Mouse (Mus musculus): ENCODE data around the gene Olfr1491. TPM values are rescaled to one million over a fixed set of nuclear protein-coding genes. Genes with fewer than 3 reads are reported as not detected.

Olfr1491 gene
- not detected for polyA plus RNA-seq (2017; shearing (Covaris generic))

DNA sequence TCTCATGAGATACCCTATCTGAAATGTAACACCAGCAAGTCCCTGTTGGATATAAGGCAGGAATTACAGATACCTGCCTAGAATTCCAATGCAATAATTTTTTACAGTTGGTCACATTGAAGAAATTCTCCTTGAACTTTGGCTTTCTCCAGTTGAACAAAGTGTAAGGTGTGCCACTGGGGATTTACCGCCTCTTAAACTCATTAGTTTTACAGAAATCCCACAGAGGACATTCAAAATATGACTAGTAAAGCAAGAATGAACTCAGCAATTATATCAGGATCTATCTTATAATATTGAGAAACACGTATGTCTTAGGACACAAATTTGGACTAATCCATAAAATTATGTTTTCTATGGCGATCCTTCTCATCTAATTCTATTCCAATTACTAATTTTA lies at the start of gene Olfr1491:
TSS of gene Olfr1491 (plus strand) at position 301 of the 400 bp plus-strand sequence.

DNA sequence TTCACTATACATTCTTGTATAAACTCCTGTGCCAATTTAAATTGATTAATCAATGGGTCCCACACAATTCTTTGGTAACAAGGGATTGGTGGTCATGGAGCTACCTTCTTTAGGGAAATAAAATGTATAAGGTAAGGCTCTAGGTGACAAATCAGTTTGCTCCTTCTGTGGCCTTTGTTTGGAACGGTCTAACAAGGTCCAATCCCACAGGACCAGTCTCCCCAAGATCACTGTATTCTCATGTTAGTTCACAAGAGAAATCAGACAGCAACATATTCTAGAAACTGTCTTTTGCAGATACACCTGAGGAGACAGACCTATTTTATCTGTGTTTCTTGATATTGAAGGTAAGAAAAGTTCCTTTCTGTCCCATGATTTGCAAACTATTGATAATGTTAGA lies 46.3 kb upstream of the Olfr1491 start, which contains the start of gene Olfr1490:
TSS of gene Olfr1490 (plus strand) at position 301 of the 400 bp plus-strand sequence.

DNA sequence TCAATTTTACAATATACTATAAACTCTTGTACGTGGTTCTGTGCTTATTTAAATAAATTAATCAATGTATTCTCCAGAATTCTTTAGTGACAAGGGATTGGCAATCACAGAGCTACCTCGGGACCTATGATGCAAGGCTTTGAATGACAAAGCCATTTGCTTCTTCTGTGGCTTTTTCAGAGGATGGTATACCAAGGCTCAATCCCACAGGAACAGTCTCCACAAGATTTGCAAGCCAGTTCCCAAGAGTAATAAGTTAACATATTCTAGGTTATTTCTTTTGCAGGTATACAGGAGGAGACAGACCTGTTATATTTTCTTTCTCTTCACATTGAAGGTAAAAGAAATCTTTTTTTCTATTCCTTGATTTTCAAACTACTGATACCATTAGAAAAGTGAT lies 25.9 kb downstream of the Olfr1491 start, which contains the start of gene Olfr1493-ps1:
TSS of gene Olfr1493-ps1 (plus strand) at position 301 of the 400 bp plus-strand sequence.

DNA sequence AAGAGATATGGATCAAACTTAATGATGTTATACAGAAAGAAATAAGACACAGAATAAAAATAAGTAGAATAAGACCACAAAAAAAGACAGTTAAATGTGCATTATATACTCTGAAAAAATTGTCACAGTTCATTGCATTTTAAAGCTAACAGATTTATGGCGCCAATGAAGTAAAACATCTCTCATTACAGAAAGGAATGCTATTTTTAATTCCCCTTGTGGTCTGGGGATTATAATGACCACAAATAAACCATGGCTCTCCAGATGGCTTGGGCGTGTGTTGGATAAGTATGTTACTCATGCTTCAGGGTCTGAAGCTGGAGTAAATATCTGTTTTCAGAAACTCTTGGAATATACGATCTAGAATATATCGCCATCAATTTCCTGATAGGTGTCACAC lies 42.4 kb downstream of the Olfr1491 start, which contains the start of gene Olfr1494:
TSS of gene Olfr1494 (plus strand) at position 301 of the 400 bp plus-strand sequence.

Other genes starting within 250 kb of the Olfr1491 start
- not detected for gene Olfr1472, start 241.2 kb upstream of the Olfr1491 start, polyA plus RNA-seq (2017; shearing (Covaris generic))
- not detected for gene Olfr1474, start 227.7 kb upstream of the Olfr1491 start, polyA plus RNA-seq (2017; shearing (Covaris generic))
- gene Olfr1475, start 217.1 kb upstream of the Olfr1491 start, polyA plus RNA-seq (2017; shearing (Covaris generic)), result not detected
- not detected for gene Olfr1477, start 196.7 kb upstream of the Olfr1491 start, polyA plus RNA-seq (2017; shearing (Covaris generic))
- gene Olfr1480, start 169.4 kb upstream of the Olfr1491 start, polyA plus RNA-seq (2017; shearing (Covaris generic)), result not detected
- not detected for gene Olfr1484, start 113.8 kb upstream of the Olfr1491 start, polyA plus RNA-seq (2017; shearing (Covaris generic))
- gene Olfr1487, start 79.9 kb upstream of the Olfr1491 start, polyA plus RNA-seq (2017; shearing (Covaris generic)), result not detected
- not detected for gene Olfr1489, start 65.6 kb upstream of the Olfr1491 start, polyA plus RNA-seq (2017; shearing (Covaris generic))
- not detected for gene Olfr1490, start 46.2 kb upstream of the Olfr1491 start, polyA plus RNA-seq (2017; shearing (Covaris generic))
- gene Olfr1493-ps1, start 26.0 kb downstream of the Olfr1491 start, polyA plus RNA-seq (2017; shearing (Covaris generic)), result not detected
- not detected for gene Olfr1494, start 42.5 kb downstream of the Olfr1491 start, polyA plus RNA-seq (2017; shearing (Covaris generic))
- gene Olfr1495, start 67.3 kb downstream of the Olfr1491 start, polyA plus RNA-seq (2017; shearing (Covaris generic)), result not detected
- gene Olfr1496, start 80.6 kb downstream of the Olfr1491 start, polyA plus RNA-seq (2017; shearing (Covaris generic)), result not detected
- gene Olfr1497, start 100.9 kb downstream of the Olfr1491 start, polyA plus RNA-seq (2017; shearing (Covaris generic)), result not detected
- gene Olfr1499, start 122.2 kb downstream of the Olfr1491 start, polyA plus RNA-seq (2017; shearing (Covaris generic)), result not detected
- not detected for gene Olfr1500, start 133.2 kb downstream of the Olfr1491 start, polyA plus RNA-seq (2017; shearing (Covaris generic))
- gene Olfr1501, start 153.4 kb downstream of the Olfr1491 start, polyA plus RNA-seq (2017; shearing (Covaris generic)), result not detected
- gene Olfr1502, start 164.5 kb downstream of the Olfr1491 start, polyA plus RNA-seq (2017; shearing (Covaris generic)), result not detected
- gene Olfr1504, start 200.7 kb downstream of the Olfr1491 start, polyA plus RNA-seq (2017; shearing (Covaris generic)), result not detected
- gene Olfr1505, start 216.3 kb downstream of the Olfr1491 start, polyA plus RNA-seq (2017; shearing (Covaris generic)), result 0.09 TPM

Data from inflammation-experienced regulatory T-cells, adult 16 weeks (primary cell).